Mouse (Mus musculus) adrenal gland (tissue): Measurements from ENCODE around the gene Ddx56.

Experiments
- intact Hi-C: fragments of 180-260 bp; cut with DNase I; formaldehyde crosslinking; loops from one replicate; pipeline ENCODE4 v1.15.1; 2025
- long read RNA-seq, 2 experiments: library from polyadenylated mRNA; unstranded; transcript quantifications; one replicate each; pipeline ENCODE4 v2.0.0; 2020; ENCODE audit warnings: borderline replicate concordance in 1 of 2; ENCODE audit not compliant: insufficient replicate concordance in 1 of 2

Gene Ddx56
- long read RNA-seq, experiment 1, transcript Ddx56-201 (14 exons, 1,956 nt): major isoform, 56 of 72 reads
- long read RNA-seq, experiment 1, partial matches to known transcripts: 8 of 72 reads
- long read RNA-seq, experiment 1, other reads (novel, unspliced or antisense): 8 of 72 reads
- long read RNA-seq, experiment 2, transcript Ddx56-201 (14 exons, 1,956 nt): major isoform, 72 of 90 reads
- long read RNA-seq, experiment 2, partial matches to known transcripts: 6 of 90 reads
- long read RNA-seq, experiment 2, other reads (novel, unspliced or antisense): 12 of 90 reads

GRCm38 (mm10) chr11:6267320-6268254 lies at the start of gene Ddx56:
Gene Ddx56 (minus strand): TSS chr11:6267772.
- intact Hi-C loops: loop anchor here (5.0 kb wide), 1 partner anchor 70 kb away; no protein-coding TSS in a partner anchor

- intact Hi-C loops: no loop called here
These were observed 49.2 kb upstream of the Ddx56 start for GRCm38 (mm10) chr11:6316821-6317220.

- intact Hi-C loops: no loop called here
These were observed 46.4 kb upstream of the Ddx56 start for GRCm38 (mm10) chr11:6313874-6314406.

- intact Hi-C loops: loop anchor here (5.0 kb wide), 1 partner anchor 39 kb away; no protein-coding TSS in a partner anchor
These were observed 40.6 kb upstream of the Ddx56 start for GRCm38 (mm10) chr11:6308181-6308580.

- intact Hi-C loops: loop anchor here (5.0 kb wide), 1 partner anchor 41 kb away; no protein-coding TSS in a partner anchor
These were observed 38.4 kb upstream of the Ddx56 start for GRCm38 (mm10) chr11:6305943-6306430.

GRCm38 (mm10) chr11:6302793-6303192 lies 35.2 kb upstream of the Ddx56 start:
- intact Hi-C loops: no loop called here

- intact Hi-C loops: no loop called here
These were observed 31.9 kb upstream of the Ddx56 start for GRCm38 (mm10) chr11:6299435-6299834.

GRCm38 (mm10) chr11:6296077-6296476 lies 28.5 kb upstream of the Ddx56 start:
- intact Hi-C loops: no loop called here

GRCm38 (mm10) chr11:6294632-6295031 lies 27.1 kb upstream of the Ddx56 start:
- intact Hi-C loops: no loop called here

GRCm38 (mm10) chr11:6293601-6294000 lies 26.0 kb upstream of the Ddx56 start:
- intact Hi-C loops: no loop called here

- intact Hi-C loops: no loop called here
These were observed 25.4 kb upstream of the Ddx56 start for GRCm38 (mm10) chr11:6292988-6293349.

- intact Hi-C loops: no loop called here
These were observed 24.8 kb upstream of the Ddx56 start for GRCm38 (mm10) chr11:6292116-6292987.

GRCm38 (mm10) chr11:6291401-6292115 lies 24.0 kb upstream of the Ddx56 start, which contains the start of gene Ogdh:
Gene Ogdh (plus strand): TSS chr11:6291633.
- intact Hi-C loops: no loop called here

GRCm38 (mm10) chr11:6290883-6291282 lies 23.3 kb upstream of the Ddx56 start:
- intact Hi-C loops: no loop called here

GRCm38 (mm10) chr11:6290138-6290537 lies 22.6 kb upstream of the Ddx56 start:
- intact Hi-C loops: no loop called here

- intact Hi-C loops: no loop called here
These were observed 15.4 kb upstream of the Ddx56 start for GRCm38 (mm10) chr11:6282940-6283339.

- intact Hi-C loops: no loop called here
These were observed 8.9 kb upstream of the Ddx56 start for GRCm38 (mm10) chr11:6276466-6276865.

GRCm38 (mm10) chr11:6275094-6275484 lies 7.5 kb upstream of the Ddx56 start:
- intact Hi-C loops: no loop called here

- intact Hi-C loops: no loop called here
These were observed 7.0 kb upstream of the Ddx56 start, which contains the start of gene Tmed4 for GRCm38 (mm10) chr11:6274387-6275093. Gene Tmed4 (minus strand): TSS chr11:6274870.
